Mouse (Mus musculus): ENCODE data around the gene Rora. TPM values are rescaled to one million over a fixed set of nuclear protein-coding genes. Genes with fewer than 3 reads are reported as not detected.

The Rora gene
- total and polyA plus RNA-seq, 2 experiments: 11.3 to 30.8 TPM

DNA sequence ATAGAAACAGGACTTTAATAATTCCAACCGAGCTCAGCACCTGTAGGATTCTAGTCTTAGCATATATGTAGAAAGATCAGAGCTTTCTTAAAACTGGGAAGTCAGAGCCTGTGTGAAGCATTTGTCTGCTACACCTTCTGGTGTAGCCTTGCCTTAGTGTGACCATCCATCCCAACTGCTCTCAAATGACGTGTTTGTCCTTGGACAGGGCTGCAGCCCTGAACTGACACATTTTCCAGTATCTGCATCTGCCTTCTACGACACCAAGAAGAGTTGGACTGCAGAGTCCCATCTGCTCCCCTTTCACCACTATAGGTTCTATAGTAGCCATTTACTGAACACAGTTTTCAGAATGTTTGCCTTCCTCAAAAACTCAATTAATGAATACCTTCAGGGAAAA is 776.9 kb downstream of the Rora start:
- DNase-seq (ENCODE audit: extremely low read depth, low read depth, low spot score): no peak
- H3K36me3 ChIP-seq (ENCODE audit: control insufficient read depth, insufficient read depth, low read length): peaks cover 46% of the 10 kb centered on the region
- H3K4me3 ChIP-seq (ENCODE audit: insufficient read depth, low read depth, low read length): no peak overlapping the region
- H3K4me1 ChIP-seq (ENCODE audit: control insufficient read depth, insufficient read depth, low read length): no peaks in the 10 kb centered on the region
- H3K79me2 ChIP-seq (ENCODE audit: control insufficient read depth, insufficient read depth, low read length): no peaks in the 10 kb centered on the region
- H3K27me3 ChIP-seq (ENCODE audit: control insufficient read depth, insufficient read depth, low read length): no peaks in the 10 kb centered on the region
- no peak overlapping the region for H3K27ac ChIP-seq (replicated peaks; ENCODE audit: insufficient read depth, low read depth, low read length)
- WGBS: 92% methylated on average over 3 of the region's 3 CpGs
- H3K9ac ChIP-seq (ENCODE audit: low read depth, low read length): no peak overlapping the region
- no peak for TF ChIP-seq POLR2A (IDR thresholded peaks at IDR 0.05; ENCODE audit: extremely low read depth, insufficient read depth, low read length)
- TF ChIP-seq CTCF (IDR thresholded peaks at IDR 0.05; ENCODE audit: low read depth, low read length): no peak

DNA sequence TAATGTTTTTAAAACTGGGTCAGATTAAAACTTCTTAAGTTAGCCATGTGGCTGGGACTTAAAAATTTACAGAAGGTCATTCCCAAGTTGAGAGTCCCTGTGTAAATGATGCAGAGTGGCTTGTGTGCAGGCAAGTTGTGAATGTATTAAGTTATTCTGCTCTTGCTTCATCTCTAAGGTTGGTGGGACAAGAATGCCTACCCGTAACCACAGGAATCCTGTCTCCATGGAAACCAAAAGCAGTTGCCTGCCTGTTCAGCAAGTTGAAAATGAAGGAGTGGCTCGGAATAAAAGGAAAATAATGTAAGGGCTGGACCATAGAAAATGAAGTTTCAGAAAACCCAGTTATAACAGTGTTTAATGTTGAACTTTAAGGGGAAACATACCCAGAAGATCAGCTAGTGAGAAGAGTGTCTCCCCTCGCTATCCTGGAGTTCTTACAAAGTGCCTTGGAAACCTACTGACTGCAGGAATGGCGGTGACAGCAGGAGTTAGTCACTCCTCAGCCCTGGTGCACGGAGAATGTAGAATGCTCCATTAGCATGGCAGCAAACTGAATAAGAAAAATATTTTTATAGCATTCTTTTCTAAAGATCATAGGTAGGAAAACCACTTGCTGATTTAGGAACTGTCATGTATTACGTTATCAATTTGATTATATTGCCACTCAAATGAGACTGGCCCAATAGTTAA is 778.4 kb downstream of the Rora start:
- TF ChIP-seq CTCF (IDR thresholded peaks at IDR 0.05; ENCODE audit: low read depth, low read length) (no peak), POLR2A (IDR thresholded peaks at IDR 0.05; ENCODE audit: extremely low read depth, insufficient read depth, low read length) (no peak)
- H3K4me3 ChIP-seq (ENCODE audit: insufficient read depth, low read depth, low read length): no peak overlapping the region
- no peak overlapping the region for H3K27ac ChIP-seq (replicated peaks; ENCODE audit: insufficient read depth, low read depth, low read length)
- H3K9ac ChIP-seq (ENCODE audit: low read depth, low read length): no peak overlapping the region
- DNase-seq (ENCODE audit: extremely low read depth, low read depth, low spot score): no peak
- H3K36me3 ChIP-seq (ENCODE audit: control insufficient read depth, insufficient read depth, low read length): peaks cover 36% of the 10 kb centered on the region
- H3K27me3 ChIP-seq (ENCODE audit: control insufficient read depth, insufficient read depth, low read length): no peaks in the 10 kb centered on the region
- WGBS: 94% methylated on average over 6 of the region's 6 CpGs
- H3K79me2 ChIP-seq (ENCODE audit: control insufficient read depth, insufficient read depth, low read length): no peaks in the 10 kb centered on the region
- no peaks in the 10 kb centered on the region for H3K4me1 ChIP-seq (ENCODE audit: control insufficient read depth, insufficient read depth, low read length)

DNA sequence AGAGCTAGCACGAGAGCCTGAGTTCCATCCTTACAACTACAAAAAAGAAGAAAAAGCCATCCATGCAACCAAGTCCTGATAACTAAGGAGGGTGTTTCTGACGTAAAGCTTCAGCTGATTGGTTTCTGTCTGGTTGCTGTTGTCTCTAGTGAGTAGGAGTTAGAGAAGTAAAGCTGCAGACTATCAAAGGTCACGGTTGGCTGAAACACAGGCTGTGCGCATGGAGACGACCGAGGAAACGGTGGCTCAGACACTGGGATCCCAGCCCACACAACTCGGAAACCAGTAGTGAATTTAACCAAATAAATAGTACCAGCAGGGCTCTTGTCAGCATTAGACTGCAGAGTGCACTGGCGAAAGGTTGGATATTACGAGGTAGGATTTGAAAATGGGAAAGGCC is 781.6 kb downstream of the Rora start:
- H3K27ac ChIP-seq (replicated peaks; ENCODE audit: insufficient read depth, low read depth, low read length): no peak overlapping the region

DNA sequence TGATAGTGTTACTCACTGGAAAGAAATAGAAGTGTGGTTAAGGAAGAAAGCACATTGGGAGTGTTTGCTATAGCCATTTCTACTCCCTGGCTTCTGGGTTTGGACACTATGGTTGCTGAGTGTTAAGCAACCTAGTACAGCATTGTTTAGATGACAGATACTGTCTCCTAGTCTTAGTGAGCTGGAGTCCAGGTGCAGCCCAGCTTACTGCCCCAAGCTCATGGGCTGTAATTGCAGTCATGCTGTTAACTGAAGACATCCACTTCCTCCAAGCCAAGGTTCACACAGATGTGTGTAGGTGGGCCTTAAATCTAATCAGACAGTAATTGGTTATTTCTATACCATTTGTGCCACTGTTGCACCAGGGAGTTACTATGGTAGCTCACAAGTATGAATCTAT is 782.1 kb downstream of the Rora start:
- H3K36me3 ChIP-seq (ENCODE audit: control insufficient read depth, insufficient read depth, low read length): peaks cover 15% of the 10 kb centered on the region
- no peak overlapping the region for H3K27ac ChIP-seq (replicated peaks; ENCODE audit: insufficient read depth, low read depth, low read length)
- DNase-seq (ENCODE audit: extremely low read depth, low read depth, low spot score): no peak
- H3K4me1 ChIP-seq (ENCODE audit: control insufficient read depth, insufficient read depth, low read length): peaks cover 1% of the 10 kb centered on the region; the same call in 1 of the 2 replicates
- no peak overlapping the region for H3K4me3 ChIP-seq (ENCODE audit: insufficient read depth, low read depth, low read length)
- no peak overlapping the region for H3K9ac ChIP-seq (ENCODE audit: low read depth, low read length)
- no peaks in the 10 kb centered on the region for H3K27me3 ChIP-seq (ENCODE audit: control insufficient read depth, insufficient read depth, low read length)
- no peaks in the 10 kb centered on the region for H3K79me2 ChIP-seq (ENCODE audit: control insufficient read depth, insufficient read depth, low read length)
- TF ChIP-seq CTCF (IDR thresholded peaks at IDR 0.05; ENCODE audit: low read depth, low read length): no peak
- TF ChIP-seq POLR2A (IDR thresholded peaks at IDR 0.05; ENCODE audit: extremely low read depth, insufficient read depth, low read length): no peak

More for the DNA sequence above, 781.6 kb downstream of the Rora start:
- H3K4me1 ChIP-seq (ENCODE audit: control insufficient read depth, insufficient read depth, low read length): peaks cover 1% of the 10 kb centered on the region; the same call in 1 of the 2 replicates
- H3K27me3 ChIP-seq (ENCODE audit: control insufficient read depth, insufficient read depth, low read length): no peaks in the 10 kb centered on the region
- no peak for DNase-seq (ENCODE audit: extremely low read depth, low read depth, low spot score)
- H3K4me3 ChIP-seq (ENCODE audit: insufficient read depth, low read depth, low read length): no peak overlapping the region
- peaks cover 15% of the 10 kb centered on the region for H3K36me3 ChIP-seq (ENCODE audit: control insufficient read depth, insufficient read depth, low read length)
- 51% methylated on average over 10 of the region's 10 CpGs for WGBS
- H3K9ac ChIP-seq (ENCODE audit: low read depth, low read length): no peak overlapping the region
- no peak for TF ChIP-seq POLR2A (IDR thresholded peaks at IDR 0.05; ENCODE audit: extremely low read depth, insufficient read depth, low read length)
- no peak for TF ChIP-seq CTCF (IDR thresholded peaks at IDR 0.05; ENCODE audit: low read depth, low read length)
- no peaks in the 10 kb centered on the region for H3K79me2 ChIP-seq (ENCODE audit: control insufficient read depth, insufficient read depth, low read length)
